Mouse (Mus musculus): Measurements from ENCODE around the gene Sntg2. TPM values are rescaled to one million over a fixed set of nuclear protein-coding genes. Genes with fewer than 3 reads are reported as not detected.

The Sntg2 gene
- polyA plus RNA-seq, 1 experiment from 2014 or later = 6.2 TPM

DNA sequence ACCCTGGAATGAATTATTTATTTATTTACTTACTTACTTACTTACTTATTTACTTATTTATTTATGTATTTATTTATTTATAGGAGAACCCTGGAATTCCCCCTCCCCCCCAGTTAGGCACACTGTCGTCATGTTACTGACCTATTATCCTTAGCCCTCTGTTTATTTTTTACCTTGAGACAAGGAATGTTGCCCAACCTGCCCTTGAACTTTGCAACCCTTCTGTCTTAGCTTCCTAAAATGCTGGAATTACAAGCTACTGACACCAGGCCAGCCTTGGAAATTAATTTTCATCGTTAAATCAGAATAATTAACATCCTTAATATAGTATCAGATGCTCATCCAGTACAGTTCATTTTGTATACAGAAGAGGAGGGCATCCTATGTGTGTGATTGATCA is 10.9 kb downstream of the Sntg2 start:
- Histone ChIP-seq H3K9ac (ENCODE audit: low read depth, low read length) (no peak overlapping the region), H3K27ac (ENCODE audit: low read depth, low read length) (no peak overlapping the region), H3K4me2 (ENCODE audit: low read length) (no peak overlapping the region), H3K36me3 (ENCODE audit: control insufficient read depth, insufficient read depth, low read length) (no peaks in the 10 kb centered on the region), H3K4me1 (ENCODE audit: control insufficient read depth, insufficient read depth, low read depth, low read length) (no peaks in the 10 kb centered on the region), H3K27me3 (replicated peaks; ENCODE audit: control insufficient read depth, insufficient read depth, low read length) (no peaks in the 10 kb centered on the region), H3K4me3 (ENCODE audit: low read length) (no peak overlapping the region), H3K9me3 (ENCODE audit: control insufficient read depth, low read length) (no peaks in the 10 kb centered on the region)
- no peak for ATAC-seq
- 83% methylated on average over 2 of the region's 2 CpGs for WGBS

DNA sequence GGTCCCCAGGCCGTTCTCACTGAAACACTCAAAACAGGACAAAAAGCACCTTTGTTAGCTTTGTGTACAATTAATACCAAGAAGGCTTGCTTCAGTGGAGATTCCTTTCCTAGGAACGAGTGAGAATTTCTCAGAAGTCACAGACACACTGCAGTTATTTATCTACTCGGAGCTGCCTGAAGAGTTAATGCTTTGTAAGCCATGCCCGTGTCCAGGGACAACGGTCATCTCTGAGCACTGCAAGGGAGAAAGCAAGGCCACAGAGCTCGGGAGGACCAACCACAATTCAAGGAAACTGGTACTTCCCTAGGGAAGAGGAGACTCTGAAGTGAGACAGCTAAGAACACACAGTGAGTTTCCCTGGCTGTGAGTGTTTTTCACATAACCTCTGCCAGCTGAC is 15.5 kb downstream of the Sntg2 start:
- Histone ChIP-seq H3K4me2 (ENCODE audit: low read length) (no peak overlapping the region), H3K4me1 (ENCODE audit: control insufficient read depth, insufficient read depth, low read depth, low read length) (no peaks in the 10 kb centered on the region)
- 49% methylated on average over 6 of the region's 6 CpGs for WGBS

DNA sequence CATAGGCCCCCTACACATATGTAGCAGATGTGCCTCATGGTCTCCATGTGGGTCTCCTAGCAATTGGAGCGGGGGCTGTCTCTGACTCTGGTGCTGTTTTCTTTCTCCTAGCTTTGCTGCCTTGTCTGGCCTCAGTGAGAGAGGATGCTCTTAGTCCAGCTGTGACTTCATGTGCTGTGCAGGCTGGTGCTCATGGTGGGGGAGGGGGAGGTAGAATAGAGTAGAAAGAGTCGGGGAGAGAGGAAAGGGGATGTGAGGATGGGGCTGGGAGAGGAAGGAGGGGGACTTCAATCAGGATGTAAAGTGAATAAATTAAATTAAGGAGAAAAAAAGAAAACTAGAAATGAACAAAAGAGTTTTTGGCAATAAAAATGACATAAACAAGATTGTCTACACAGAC is 20.8 kb downstream of the Sntg2 start:
- no peaks in the 10 kb centered on the region for H3K4me1 ChIP-seq (ENCODE audit: control insufficient read depth, insufficient read depth, low read depth, low read length)
- no peak overlapping the region for H3K27ac ChIP-seq (ENCODE audit: low read depth, low read length)
- no peak overlapping the region for H3K9ac ChIP-seq (ENCODE audit: low read depth, low read length)
- ATAC-seq = no peak
- no peak overlapping the region for H3K4me3 ChIP-seq (ENCODE audit: low read length)
- no peaks in the 10 kb centered on the region for H3K9me3 ChIP-seq (ENCODE audit: control insufficient read depth, low read length)
- no peak overlapping the region for H3K4me2 ChIP-seq (ENCODE audit: low read length)
- no peaks in the 10 kb centered on the region for H3K36me3 ChIP-seq (ENCODE audit: control insufficient read depth, insufficient read depth, low read length)
- no peaks in the 10 kb centered on the region for H3K27me3 ChIP-seq (replicated peaks; ENCODE audit: control insufficient read depth, insufficient read depth, low read length)
- WGBS = 52% methylated on average over 2 of the region's 2 CpGs

More for the DNA sequence above, 15.5 kb downstream of the Sntg2 start:
- Histone ChIP-seq H3K27me3 (replicated peaks; ENCODE audit: control insufficient read depth, insufficient read depth, low read length) (no peaks in the 10 kb centered on the region), H3K4me3 (ENCODE audit: low read length) (no peak overlapping the region), H3K36me3 (ENCODE audit: control insufficient read depth, insufficient read depth, low read length) (no peaks in the 10 kb centered on the region), H3K9ac (ENCODE audit: low read depth, low read length) (no peak overlapping the region), H3K27ac (ENCODE audit: low read depth, low read length) (no peak overlapping the region), H3K9me3 (ENCODE audit: control insufficient read depth, low read length) (no peaks in the 10 kb centered on the region)
- ATAC-seq = no peak

DNA sequence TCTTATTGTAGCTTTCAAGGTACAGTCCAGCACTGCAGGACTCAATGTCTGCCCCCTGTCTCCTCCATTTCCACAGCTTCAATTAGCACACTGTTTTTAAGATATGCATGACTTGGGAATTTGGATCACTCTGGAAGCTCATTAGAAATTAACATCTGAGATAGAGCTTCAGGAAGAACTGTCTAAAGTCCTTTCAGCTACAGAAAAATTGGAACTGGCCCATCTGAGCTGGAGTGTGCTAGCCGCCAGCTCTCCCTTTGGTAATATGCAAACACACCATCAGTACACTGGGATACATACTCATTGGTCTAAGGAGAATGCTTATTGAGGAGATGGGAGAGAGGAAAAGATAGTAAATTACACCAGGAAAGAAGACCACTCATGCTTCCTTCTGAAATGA is 25.1 kb downstream of the Sntg2 start:
- Histone ChIP-seq H3K27ac (ENCODE audit: low read depth, low read length) (no peak overlapping the region), H3K4me1 (ENCODE audit: control insufficient read depth, insufficient read depth, low read depth, low read length) (no peaks in the 10 kb centered on the region), H3K27me3 (replicated peaks; ENCODE audit: control insufficient read depth, insufficient read depth, low read length) (no peaks in the 10 kb centered on the region), H3K4me3 (ENCODE audit: low read length) (no peak overlapping the region), H3K36me3 (ENCODE audit: control insufficient read depth, insufficient read depth, low read length) (no peaks in the 10 kb centered on the region), H3K9ac (ENCODE audit: low read depth, low read length) (no peak overlapping the region), H3K9me3 (ENCODE audit: control insufficient read depth, low read length) (no peaks in the 10 kb centered on the region), H3K4me2 (ENCODE audit: low read length) (no peak overlapping the region)
- WGBS = 77% methylated on average over 1 of the region's 1 CpGs
- no peak for ATAC-seq

DNA sequence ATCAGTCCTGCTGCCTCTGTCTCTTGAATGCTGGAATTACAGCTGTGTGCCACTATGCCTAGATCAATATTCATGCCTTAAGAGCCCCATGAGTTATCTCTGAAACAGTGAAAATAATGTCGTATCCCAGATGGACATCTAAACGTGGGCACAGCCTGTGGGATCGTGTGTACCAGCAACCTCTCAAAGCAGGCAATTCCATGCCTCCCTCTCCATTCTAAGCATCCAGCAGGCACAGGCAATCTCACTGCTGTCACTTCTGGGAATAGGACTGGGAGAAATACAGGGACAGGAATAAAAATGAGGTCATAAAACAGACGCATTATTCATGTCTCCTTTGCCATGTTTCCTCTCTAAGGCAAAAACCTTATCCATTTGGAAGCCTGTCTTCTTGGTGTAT is 25.9 kb downstream of the Sntg2 start:
- 58% methylated on average over 4 of the region's 4 CpGs for WGBS
- Histone ChIP-seq H3K4me3 (ENCODE audit: low read length) (no peak overlapping the region), H3K36me3 (ENCODE audit: control insufficient read depth, insufficient read depth, low read length) (no peaks in the 10 kb centered on the region), H3K9ac (ENCODE audit: low read depth, low read length) (no peak overlapping the region), H3K4me2 (ENCODE audit: low read length) (no peak overlapping the region), H3K27ac (ENCODE audit: low read depth, low read length) (no peak overlapping the region), H3K9me3 (ENCODE audit: control insufficient read depth, low read length) (no peaks in the 10 kb centered on the region), H3K27me3 (replicated peaks; ENCODE audit: control insufficient read depth, insufficient read depth, low read length) (no peaks in the 10 kb centered on the region), H3K4me1 (ENCODE audit: control insufficient read depth, insufficient read depth, low read depth, low read length) (no peaks in the 10 kb centered on the region)
- ATAC-seq = no peak

DNA sequence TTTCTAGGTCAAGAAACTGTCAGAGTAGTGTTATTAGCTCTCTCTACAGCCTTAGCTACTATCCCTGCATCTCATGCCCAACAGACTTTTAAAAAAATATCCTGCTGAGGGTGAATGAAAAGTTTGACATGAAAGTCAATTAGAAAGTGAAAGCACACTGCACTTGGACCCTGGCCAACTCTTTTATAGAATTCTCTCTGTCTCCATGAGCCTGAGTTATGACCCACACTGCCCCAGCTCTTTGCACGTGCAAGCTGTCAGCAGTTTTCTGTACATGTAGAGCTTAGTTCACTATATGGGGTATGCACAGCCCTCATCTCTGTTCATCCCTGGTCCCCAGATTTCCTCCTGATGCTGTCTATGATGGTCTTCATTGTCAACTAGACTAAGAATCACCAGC is 28.4 kb downstream of the Sntg2 start:
- H3K4me3 ChIP-seq (ENCODE audit: low read length) = no peak overlapping the region
- ATAC-seq = 0 out of 2 replicates have a peak, but pooled peaks have one; percentile 17
- no peaks in the 10 kb centered on the region for H3K9me3 ChIP-seq (ENCODE audit: control insufficient read depth, low read length)
- no peaks in the 10 kb centered on the region for H3K27me3 ChIP-seq (replicated peaks; ENCODE audit: control insufficient read depth, insufficient read depth, low read length)
- H3K4me2 ChIP-seq (ENCODE audit: low read length) = no peak overlapping the region
- H3K27ac ChIP-seq (ENCODE audit: low read depth, low read length) = no peak overlapping the region
- WGBS = 18% methylated on average over 1 of the region's 1 CpGs
- no peak overlapping the region for H3K9ac ChIP-seq (ENCODE audit: low read depth, low read length)
- H3K4me1 ChIP-seq (ENCODE audit: control insufficient read depth, insufficient read depth, low read depth, low read length) = no peaks in the 10 kb centered on the region
- H3K36me3 ChIP-seq (ENCODE audit: control insufficient read depth, insufficient read depth, low read length) = no peaks in the 10 kb centered on the region

DNA sequence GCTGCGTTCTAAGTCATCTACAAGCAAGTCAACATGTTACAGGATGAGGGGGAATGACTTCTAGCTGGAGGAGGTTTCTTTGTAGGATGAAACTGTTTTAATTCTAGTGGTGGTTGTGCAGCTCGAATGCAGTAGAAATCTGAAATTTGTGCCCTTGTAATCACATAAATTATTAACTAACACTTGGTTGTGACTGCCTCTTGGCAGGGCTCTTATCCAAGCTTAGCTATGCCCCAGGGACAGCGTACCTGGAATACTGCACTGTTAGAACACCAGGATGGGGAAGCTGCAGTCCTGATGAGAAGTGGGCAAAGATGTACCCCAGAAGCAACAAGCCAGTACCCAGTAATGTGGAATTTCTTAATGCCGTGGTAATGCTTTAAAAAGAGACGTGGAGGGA is 36.9 kb downstream of the Sntg2 start:
- WGBS = 92% methylated on average over 5 of the region's 5 CpGs
- no peak for ATAC-seq
- H3K9me3 ChIP-seq (ENCODE audit: control insufficient read depth, low read length) = no peaks in the 10 kb centered on the region
- no peak overlapping the region for H3K4me3 ChIP-seq (ENCODE audit: low read length)
- no peak overlapping the region for H3K9ac ChIP-seq (ENCODE audit: low read depth, low read length)
- H3K27me3 ChIP-seq (replicated peaks; ENCODE audit: control insufficient read depth, insufficient read depth, low read length) = no peaks in the 10 kb centered on the region
- no peaks in the 10 kb centered on the region for H3K4me1 ChIP-seq (ENCODE audit: control insufficient read depth, insufficient read depth, low read depth, low read length)
- no peaks in the 10 kb centered on the region for H3K36me3 ChIP-seq (ENCODE audit: control insufficient read depth, insufficient read depth, low read length)
- H3K27ac ChIP-seq (ENCODE audit: low read depth, low read length) = no peak overlapping the region
- no peak overlapping the region for H3K4me2 ChIP-seq (ENCODE audit: low read length)

DNA sequence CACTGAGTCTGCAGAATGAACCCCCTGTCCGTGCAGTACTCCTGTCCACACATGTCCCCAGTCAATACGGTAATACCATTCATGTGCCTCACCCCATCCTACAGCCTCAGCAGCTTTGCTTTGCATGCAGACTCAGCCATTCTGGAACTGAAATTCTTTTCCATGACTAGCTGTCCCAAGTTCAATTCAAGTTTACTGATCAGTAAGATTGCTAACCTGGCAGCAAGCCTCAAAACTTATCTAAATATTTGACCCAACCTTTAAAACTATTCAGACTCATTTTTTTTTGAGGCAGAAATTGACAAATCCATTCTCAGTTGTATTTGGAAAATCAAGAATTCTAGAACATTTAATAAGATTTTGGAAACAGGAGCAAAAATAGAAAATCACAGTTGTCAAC is 38.7 kb downstream of the Sntg2 start:
- 97% methylated on average over 2 of the region's 2 CpGs for WGBS
- Histone ChIP-seq H3K4me2 (ENCODE audit: low read length) (no peak overlapping the region), H3K9ac (ENCODE audit: low read depth, low read length) (no peak overlapping the region), H3K27me3 (replicated peaks; ENCODE audit: control insufficient read depth, insufficient read depth, low read length) (no peaks in the 10 kb centered on the region), H3K36me3 (ENCODE audit: control insufficient read depth, insufficient read depth, low read length) (no peaks in the 10 kb centered on the region), H3K4me1 (ENCODE audit: control insufficient read depth, insufficient read depth, low read depth, low read length) (no peaks in the 10 kb centered on the region), H3K4me3 (ENCODE audit: low read length) (no peak overlapping the region), H3K9me3 (ENCODE audit: control insufficient read depth, low read length) (no peaks in the 10 kb centered on the region), H3K27ac (ENCODE audit: low read depth, low read length) (no peak overlapping the region)
- no peak for ATAC-seq

DNA sequence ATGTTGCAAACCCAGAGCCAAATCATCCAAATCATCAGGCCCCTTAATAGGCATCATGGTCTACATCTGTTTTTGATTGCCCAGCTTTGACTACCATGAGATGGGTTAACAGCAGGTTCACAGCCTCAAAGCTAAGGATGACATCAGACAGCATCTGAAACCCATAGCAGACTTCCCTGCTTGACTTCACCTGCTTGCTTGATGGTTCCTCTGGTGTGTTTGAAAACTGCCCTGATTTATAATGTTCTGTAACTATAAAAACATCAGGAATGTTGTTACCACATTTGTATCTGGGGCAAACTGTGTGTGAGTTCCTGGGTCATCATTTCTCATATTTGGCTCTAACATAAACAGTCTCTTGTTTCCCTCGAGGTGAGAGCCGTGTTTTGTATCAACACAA is 55.2 kb downstream of the Sntg2 start:
- H3K27me3 ChIP-seq (replicated peaks; ENCODE audit: control insufficient read depth, insufficient read depth, low read length) = no peaks in the 10 kb centered on the region
- no peak overlapping the region for H3K4me2 ChIP-seq (ENCODE audit: low read length)
- 70% methylated on average over 2 of the region's 2 CpGs for WGBS
- ATAC-seq = no peak
- H3K27ac ChIP-seq (ENCODE audit: low read depth, low read length) = no peak overlapping the region
- H3K9ac ChIP-seq (ENCODE audit: low read depth, low read length) = no peak overlapping the region
- no peaks in the 10 kb centered on the region for H3K36me3 ChIP-seq (ENCODE audit: control insufficient read depth, insufficient read depth, low read length)
- H3K4me1 ChIP-seq (ENCODE audit: control insufficient read depth, insufficient read depth, low read depth, low read length) = no peaks in the 10 kb centered on the region
- no peak overlapping the region for H3K4me3 ChIP-seq (ENCODE audit: low read length)
- no peaks in the 10 kb centered on the region for H3K9me3 ChIP-seq (ENCODE audit: control insufficient read depth, low read length)

DNA sequence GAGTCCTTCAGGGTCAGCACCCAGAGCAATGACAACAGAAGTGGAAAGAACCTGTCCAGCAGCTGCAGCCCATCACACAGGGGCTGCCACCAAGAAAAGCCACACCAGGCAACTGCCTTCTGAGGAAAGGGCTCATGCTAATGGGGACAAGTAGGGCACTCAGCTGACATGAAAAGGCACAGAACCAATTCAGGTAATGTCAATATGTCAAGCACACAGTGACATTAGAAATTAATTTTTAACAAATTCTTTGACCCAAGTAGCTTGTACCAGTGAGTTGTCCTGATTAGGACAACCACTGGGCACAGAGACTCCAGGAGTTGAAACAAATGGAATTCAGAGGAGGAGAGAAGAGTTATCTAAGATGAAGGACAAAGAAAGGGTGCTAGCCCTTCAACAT is 60.2 kb downstream of the Sntg2 start:
- Histone ChIP-seq H3K4me2 (ENCODE audit: low read length) (no peak overlapping the region), H3K9me3 (ENCODE audit: control insufficient read depth, low read length) (no peaks in the 10 kb centered on the region), H3K27me3 (replicated peaks; ENCODE audit: control insufficient read depth, insufficient read depth, low read length) (no peaks in the 10 kb centered on the region), H3K27ac (ENCODE audit: low read depth, low read length) (no peak overlapping the region), H3K4me1 (ENCODE audit: control insufficient read depth, insufficient read depth, low read depth, low read length) (no peaks in the 10 kb centered on the region), H3K36me3 (ENCODE audit: control insufficient read depth, insufficient read depth, low read length) (no peaks in the 10 kb centered on the region), H3K4me3 (ENCODE audit: low read length) (no peak overlapping the region), H3K9ac (ENCODE audit: low read depth, low read length) (no peak overlapping the region)
- no peak for ATAC-seq

All from hindbrain, embryonic 16.5 days (tissue).